Mouse (Mus musculus): ENCODE results near the gene Cfap45. TPM values are rescaled to one million over a fixed set of nuclear protein-coding genes. Genes with fewer than 3 reads are reported as not detected.

Gene Cfap45
- total RNA-seq, 1 experiment from 2014 or later: 1.3 TPM

- DNase-seq: no peak
These were observed 24.6 kb upstream of the Cfap45 start for GRCm38 (mm10) chr1:172496030-172496429.

- DNase-seq: no peak
These were observed 23.2 kb upstream of the Cfap45 start for GRCm38 (mm10) chr1:172497428-172497827.

- peak; percentile 90 for DNase-seq
These were observed 20.7 kb upstream of the Cfap45 start, which contains the start of gene Tagln2 for GRCm38 (mm10) chr1:172499765-172500441. Tagln2 (plus strand) TSS chr1:172500047.

- peak; percentile 80 for DNase-seq
These were observed 19.9 kb upstream of the Cfap45 start for GRCm38 (mm10) chr1:172500451-172501370.

GRCm38 (mm10) chr1:172501371-172502144 is 19.0 kb upstream of the Cfap45 start:
- DNase-seq: peak; percentile 34

- DNase-seq: no peak
These were observed 18.2 kb upstream of the Cfap45 start for GRCm38 (mm10) chr1:172502145-172503110.

- peak; percentile 43 for DNase-seq
These were observed 17.2 kb upstream of the Cfap45 start for GRCm38 (mm10) chr1:172503111-172503997.

GRCm38 (mm10) chr1:172504756-172505155 is 15.8 kb upstream of the Cfap45 start:
- DNase-seq: no peak

- no peak for DNase-seq
These were observed 13.6 kb upstream of the Cfap45 start for GRCm38 (mm10) chr1:172507001-172507400.

GRCm38 (mm10) chr1:172507701-172508100 is 12.9 kb upstream of the Cfap45 start:
- DNase-seq: no peak

- DNase-seq: no peak
These were observed 12.4 kb upstream of the Cfap45 start for GRCm38 (mm10) chr1:172508172-172508571.

GRCm38 (mm10) chr1:172509235-172509634 is 11.4 kb upstream of the Cfap45 start:
- no peak for DNase-seq

- no peak for DNase-seq
These were observed 10.6 kb upstream of the Cfap45 start for GRCm38 (mm10) chr1:172509983-172510382.

GRCm38 (mm10) chr1:172510421-172510972 is 10.1 kb upstream of the Cfap45 start:
- no peak for DNase-seq

GRCm38 (mm10) chr1:172512962-172513361 is 7.6 kb upstream of the Cfap45 start:
- DNase-seq: peak; percentile 57

GRCm38 (mm10) chr1:172513525-172514212 is 6.9 kb upstream of the Cfap45 start:
- DNase-seq: peak; percentile 45

GRCm38 (mm10) chr1:172514213-172514529 is 6.4 kb upstream of the Cfap45 start:
- no peak for DNase-seq

- DNase-seq: no peak
These were observed 5.9 kb upstream of the Cfap45 start for GRCm38 (mm10) chr1:172514551-172515268.

GRCm38 (mm10) chr1:172515396-172515795 is 5.2 kb upstream of the Cfap45 start:
- DNase-seq: no peak

Measured in adrenal gland, postnatal 25 days (tissue).